Mouse (Mus musculus): Measurements from ENCODE around the gene Gmpr. TPM values are rescaled to one million over a fixed set of nuclear protein-coding genes. Genes with fewer than 3 reads are reported as not detected.

The Gmpr gene
- total RNA-seq, 4 experiments from 2014 or later = 65.2 to 76.9 (median 67.4) TPM

GRCm38 (mm10) chr13:45600443-45600842, 93.2 kb downstream of the Gmpr start:
- DNase-seq (ENCODE audit: low spot score in 2 of 2) = no peak

Other genes starting within 250 kb of the Gmpr start
- 10 to 100 TPM; 19.9 to 29.6 (median 24.4) TPM for gene Mylip, start 117.7 kb upstream of the Gmpr start, total RNA-seq (2022)